Mouse (Mus musculus): ENCODE measurements around the gene Foxj3.

- no peak for TF ChIP-seq GATA1 (IDR thresholded peaks at IDR 0.05; ENCODE audit: borderline replicate concordance, low read length)
- TF ChIP-seq CTCF (IDR thresholded peaks at IDR 0.05; ENCODE audit: low read depth, low read length), result no peak
Observed at GRCm38 (mm10) chr4:119498319-119498848, 38.4 kb upstream of the Foxj3 start.

Measured in G1E (cell line).